Mouse (Mus musculus) heart, embryonic 16.5 days (tissue): ENCODE data around the gene Hist1h4b. TPM values are rescaled to one million over a fixed set of nuclear protein-coding genes. Genes with fewer than 3 reads are reported as not detected.

Experiments
- ATAC-seq: fragments of 200-750 bp; cut with Nextera tagmentation; replicated peaks from 2 replicates; pipeline ENCODE4 v1.8.0; 2017; ENCODE audit warnings: moderate number of reproducible peaks; ENCODE audit not compliant: insufficient read depth, low FRiP score; ENCODE audit errors: extremely low read depth
- H3K27ac ChIP-seq: fragments of 300-500 bp; sonication (generic); 2 replicates; pipeline ENCODE4 v1.5.1; 2014; ENCODE audit warnings: mild to moderate bottlenecking, low read length, control low read depth, moderate library complexity
- H3K27me3 ChIP-seq: fragments of 300-500 bp; sonication (generic); 2 replicates; pipeline ENCODE4 v1.6.1; 2014; ENCODE audit warnings: low read length, mixed read lengths; ENCODE audit not compliant: control insufficient read depth, insufficient read depth
- H3K36me3 ChIP-seq: fragments of 300-500 bp; sonication (generic); 2 replicates; pipeline ENCODE4 v1.6.1; 2014; ENCODE audit not compliant: control insufficient read depth, insufficient read depth
- H3K4me1 ChIP-seq: fragments of 300-500 bp; sonication (generic); 2 replicates; pipeline ENCODE4 v1.6.1; 2014; ENCODE audit warnings: low read length, mixed read lengths; ENCODE audit not compliant: control insufficient read depth, insufficient read depth
- H3K4me2 ChIP-seq: fragments of 300-500 bp; sonication (generic); 2 replicates; pipeline ENCODE4 v1.6.1; 2014; ENCODE audit warnings: low read depth, mild to moderate bottlenecking, control low read depth, low read length
- H3K4me3 ChIP-seq: fragments of 300-500 bp; sonication (generic); 2 replicates; pipeline ENCODE4 v1.5.1; 2014; ENCODE audit warnings: mild to moderate bottlenecking, control low read depth, low read length
- H3K9ac ChIP-seq: fragments of 300-500 bp; sonication (generic); 2 replicates; pipeline ENCODE4 v1.6.1; 2014; ENCODE audit warnings: low read length, control low read depth
- H3K9me3 ChIP-seq: fragments of 300-500 bp; sonication (generic); replicated peaks from 2 replicates; pipeline ENCODE4 v1.6.1; 2016; ENCODE audit warnings: low read length; ENCODE audit not compliant: control insufficient read depth
- WGBS: fragments of 180-500 bp; shearing (Covaris S2); extraction: QIAGEN DNeasy Blood & Tissue Kit; methylation state at CpG from one replicate; pipeline ENCODE4 v1.1.7; 2014; 5-methylcytosine and 5-hydroxymethylcytosine counted together
- microRNA-seq: library from miRNA; unstranded; fragments of <30 nt; microRNA quantifications from one replicate; pipeline ENCODE4, GENCODE M21; 2017
- polyA plus RNA-seq: library from polyadenylated mRNA; unstranded; fragments of >200 nt; fragmentation: Nextera tagmentation; extraction: Ambion mirVana; gene quantifications from 2 replicates; pipeline ENCODE4 v1.2.1, GENCODE M21; 2015

Hist1h4b gene
- polyA plus RNA-seq, 1 experiment from 2014 or later: 1.5 TPM

DNA sequence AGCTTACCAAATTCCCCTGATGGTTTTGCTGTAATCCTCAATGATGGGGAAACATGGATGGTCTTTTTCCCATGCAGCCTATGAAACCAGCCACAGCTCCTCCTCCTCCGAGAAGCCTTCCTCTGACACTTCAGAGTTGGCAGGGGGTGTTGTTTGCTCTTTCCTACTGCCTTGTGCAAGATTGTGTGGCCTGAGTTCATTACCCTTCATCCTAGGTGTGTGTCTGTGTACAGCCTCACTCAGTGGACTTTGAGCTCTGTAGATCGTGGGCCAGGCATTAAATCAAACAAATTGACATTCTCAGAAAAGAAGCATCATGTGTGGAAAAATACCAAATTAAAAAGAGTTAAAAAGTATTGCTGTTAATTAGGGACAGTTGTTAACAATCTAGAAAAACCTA lies 47.7 kb downstream of the Hist1h4b start:
- H3K27me3 ChIP-seq: no peaks in the 10 kb centered on the region
- no peak overlapping the region for H3K4me2 ChIP-seq
- no peak overlapping the region for H3K4me3 ChIP-seq
- H3K9me3 ChIP-seq: no peaks in the 10 kb centered on the region
- no peaks in the 10 kb centered on the region for H3K4me1 ChIP-seq
- no peak overlapping the region for H3K27ac ChIP-seq
- H3K36me3 ChIP-seq: no peaks in the 10 kb centered on the region
- no peak for ATAC-seq
- WGBS: 85% methylated on average over 2 of the region's 2 CpGs
- no peak overlapping the region for H3K9ac ChIP-seq

DNA sequence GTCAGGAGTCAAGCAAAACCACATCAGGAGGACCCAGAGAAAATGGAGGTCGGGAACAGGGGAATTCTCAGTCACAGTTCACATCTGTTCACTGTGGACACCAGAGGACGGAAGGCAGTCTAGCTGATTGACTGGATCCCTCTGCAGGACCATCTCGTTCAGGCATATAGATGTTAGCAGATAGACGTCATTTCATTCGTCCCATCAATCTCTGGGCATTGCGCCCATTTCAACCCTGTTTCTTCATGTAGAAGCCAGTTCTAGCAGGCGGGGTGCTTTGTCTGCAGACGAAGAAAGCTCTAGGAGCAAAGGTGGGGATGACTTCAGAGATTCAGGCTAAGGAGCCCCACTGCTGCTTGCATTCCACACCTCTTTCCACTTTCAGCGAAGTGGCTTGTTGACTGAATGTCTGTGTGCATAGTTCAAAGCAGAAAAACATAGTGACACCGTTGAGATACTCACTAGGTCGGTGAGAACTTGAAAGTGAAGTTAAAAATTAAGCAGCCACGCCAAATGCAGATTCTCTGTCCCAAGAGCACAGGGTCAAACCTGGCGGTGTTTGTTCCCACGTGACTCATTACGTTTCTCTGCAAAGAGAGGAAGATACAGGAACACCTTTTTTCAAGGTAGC lies 49.7 kb downstream of the Hist1h4b start, which contains the start of gene Slc17a2:
Gene Slc17a2, plus strand, starts transcription at position 572 of the 631 bp plus-strand sequence.
- no peaks in the 10 kb centered on the region for H3K36me3 ChIP-seq
- no peak within 1 kb of the TSS for H3K4me2 ChIP-seq
- H3K27ac ChIP-seq: no peak within 1 kb of the TSS
- no peak within 1 kb of the TSS for H3K4me3 ChIP-seq
- no peak within 1 kb of the TSS for H3K9ac ChIP-seq
- ATAC-seq: no peak
- whole genome bisulfite sequencing: 68% methylated on average over 15 of the region's 15 CpGs
- H3K9me3 ChIP-seq: no peaks in the 10 kb centered on the region
- no peaks in the 10 kb centered on the region for H3K27me3 ChIP-seq
- no peaks in the 10 kb centered on the region for H3K4me1 ChIP-seq

Small RNA genes within 50 kb of the gene (microRNA-seq; reads per million reads assigned to microRNA genes)
- gene Gm44314 (not detected), gene Gm44484 (not detected)

Other genes starting within 250 kb of the Hist1h4b start
- 7.7 and 8.6 TPM in 2 replicates for gene Hist1h4h, start 226.0 kb upstream of the Hist1h4b start, polyA plus RNA-seq
- 3.8 and 9.2 TPM in 2 replicates for gene Hist1h2af, start 223.1 kb upstream of the Hist1h4b start, polyA plus RNA-seq
- gene Hist1h3g, start 221.6 kb upstream of the Hist1h4b start, polyA plus RNA-seq: 2.0 and 2.2 TPM in 2 replicates
- gene Hist1h2bh, start 213.6 kb upstream of the Hist1h4b start, polyA plus RNA-seq: 0.38 and 0.52 TPM in 2 replicates
- gene Hist1h3f, start 213.0 kb upstream of the Hist1h4b start, polyA plus RNA-seq: 0.20 and 0.37 TPM in 2 replicates
- 0.53 TPM in 1 of 2 replicates, not detected in the other for gene Hist1h4f, start 205.4 kb upstream of the Hist1h4b start, polyA plus RNA-seq
- gene Hist1h1d, start 203.8 kb upstream of the Hist1h4b start, polyA plus RNA-seq: 0.21 and 0.37 TPM in 2 replicates
- gene Hist1h3e, start 194.6 kb upstream of the Hist1h4b start, polyA plus RNA-seq: 1.7 and 2.1 TPM in 2 replicates
- 34.0 and 34.2 TPM in 2 replicates for gene Hist1h2ae, start 185.8 kb upstream of the Hist1h4b start, polyA plus RNA-seq
- gene Hist1h2bg, start 185.6 kb upstream of the Hist1h4b start, polyA plus RNA-seq: 4.2 and 5.1 TPM in 2 replicates
- 0.37 and 2.4 TPM in 2 replicates for gene Hist1h2bf, start 182.8 kb upstream of the Hist1h4b start, polyA plus RNA-seq
- 1.2 and 1.8 TPM in 2 replicates for gene Hist1h2ad, start 182.6 kb upstream of the Hist1h4b start, polyA plus RNA-seq
- gene Hist1h3d, start 181.2 kb upstream of the Hist1h4b start, polyA plus RNA-seq: 1.4 and 1.8 TPM in 2 replicates
- gene Hist1h4d, start 175.4 kb upstream of the Hist1h4b start, polyA plus RNA-seq: 48.7 and 49.1 TPM in 2 replicates
- gene Hist1h2be, start 135.9 kb upstream of the Hist1h4b start, polyA plus RNA-seq: 1.9 and 2.0 TPM in 2 replicates
- gene Hist1h1e, start 134.5 kb upstream of the Hist1h4b start, polyA plus RNA-seq: 10.4 and 11.5 TPM in 2 replicates
- gene Hist1h2ac, start 73.1 kb upstream of the Hist1h4b start, polyA plus RNA-seq: 0.52 and 0.75 TPM in 2 replicates
- 49.7 and 53.7 TPM in 2 replicates for gene Hist1h2bc, start 72.8 kb upstream of the Hist1h4b start, polyA plus RNA-seq
- not detected in 2 replicates for gene Hist1h1t, start 61.2 kb upstream of the Hist1h4b start, polyA plus RNA-seq
- gene Hist1h4c, start 58.6 kb upstream of the Hist1h4b start, polyA plus RNA-seq: 1.9 and 2.8 TPM in 2 replicates
- gene Hfe, start 46.2 kb upstream of the Hist1h4b start, polyA plus RNA-seq: 11.7 and 14.9 TPM in 2 replicates
- 38.0 and 38.5 TPM in 2 replicates for gene Hist1h1c, start 18.2 kb upstream of the Hist1h4b start, polyA plus RNA-seq
- gene Hist1h3c, start 11.4 kb upstream of the Hist1h4b start, polyA plus RNA-seq: 3.0 and 3.8 TPM in 2 replicates
- gene Hist1h2bb, start 10.3 kb upstream of the Hist1h4b start, polyA plus RNA-seq: 0.98 and 2.2 TPM in 2 replicates
- 17.0 and 20.0 TPM in 2 replicates for gene Hist1h2ab, start 5.9 kb upstream of the Hist1h4b start, polyA plus RNA-seq
- gene Hist1h3b, start 4.7 kb upstream of the Hist1h4b start, polyA plus RNA-seq: 3.2 and 5.0 TPM in 2 replicates
- 0.32 TPM in 1 of 2 replicates, not detected in the other for gene Hist1h4a, start 4.2 kb downstream of the Hist1h4b start, polyA plus RNA-seq
- 1.5 and 3.4 TPM in 2 replicates for gene Hist1h3a, start 5.4 kb downstream of the Hist1h4b start, polyA plus RNA-seq
- 0.79 and 0.97 TPM in 2 replicates for gene Hist1h1a, start 6.7 kb downstream of the Hist1h4b start, polyA plus RNA-seq
- 0.10 TPM in 1 of 2 replicates, not detected in the other for gene Trim38, start 12.9 kb downstream of the Hist1h4b start, polyA plus RNA-seq
- not detected in 2 replicates for gene Slc17a2, start 50.0 kb downstream of the Hist1h4b start, polyA plus RNA-seq
- not detected in 2 replicates for gene Slc17a3, start 82.4 kb downstream of the Hist1h4b start, polyA plus RNA-seq
- gene Slc17a1, start 110.7 kb downstream of the Hist1h4b start, polyA plus RNA-seq: not detected in 2 replicates
- gene Slc17a4, start 158.0 kb downstream of the Hist1h4b start, polyA plus RNA-seq: 0.09 TPM in 1 of 2 replicates, not detected in the other
- gene Hist1h2ba, start 177.1 kb downstream of the Hist1h4b start, polyA plus RNA-seq: not detected in 2 replicates
- gene Hist1h2aa, start 177.4 kb downstream of the Hist1h4b start, polyA plus RNA-seq: not detected in 2 replicates
- not detected in 2 replicates for gene Scgn, start 234.2 kb downstream of the Hist1h4b start, polyA plus RNA-seq